Mouse (Mus musculus) hindbrain, embryonic 16.5 days (tissue): ENCODE results near the gene Susd2. TPM values are rescaled to one million over a fixed set of nuclear protein-coding genes. Genes with fewer than 3 reads are reported as not detected.

Experiments
- ATAC-seq: fragments of 200-750 bp; cut with Nextera tagmentation; 2 replicates; pipeline ENCODE4 v1.8.0; 2017; ENCODE audit warnings: moderate TSS enrichment, moderate library complexity
- H3K27ac ChIP-seq: fragments of 300-500 bp; sonication (generic); 2 replicates; pipeline ENCODE4 v1.5.1; 2014; ENCODE audit warnings: low read depth, mild to moderate bottlenecking, control low read depth, low read length, moderate library complexity
- H3K27me3 ChIP-seq: fragments of 300-500 bp; sonication (generic); replicated peaks from 2 replicates; pipeline ENCODE4 v1.6.1; 2014; ENCODE audit warnings: low read length; ENCODE audit not compliant: control insufficient read depth, insufficient read depth
- H3K36me3 ChIP-seq: fragments of 300-500 bp; sonication (generic); 2 replicates; pipeline ENCODE4 v1.6.1; 2014; ENCODE audit warnings: mild to moderate bottlenecking, low read length, moderate library complexity, mixed read lengths; ENCODE audit not compliant: control insufficient read depth, insufficient read depth
- H3K4me1 ChIP-seq: fragments of 300-500 bp; sonication (generic); 2 replicates; pipeline ENCODE4 v1.6.1; 2014; ENCODE audit warnings: low read depth, low read length; ENCODE audit not compliant: control insufficient read depth, insufficient read depth
- H3K4me2 ChIP-seq: fragments of 300-500 bp; sonication (generic); 2 replicates; pipeline ENCODE4 v1.6.1; 2014; ENCODE audit warnings: mild to moderate bottlenecking, low read length, control low read depth, moderate library complexity
- H3K4me3 ChIP-seq: fragments of 300-500 bp; sonication (generic); 2 replicates; pipeline ENCODE4 v1.5.1; 2014; ENCODE audit warnings: mild to moderate bottlenecking, low read length, control low read depth, moderate library complexity
- H3K9ac ChIP-seq: fragments of 300-500 bp; sonication (generic); 2 replicates; pipeline ENCODE4 v1.6.1; 2014; ENCODE audit warnings: low read depth, mild to moderate bottlenecking, control low read depth, low read length, moderate library complexity
- H3K9me3 ChIP-seq: fragments of 300-500 bp; sonication (generic); 2 replicates; pipeline ENCODE4 v1.6.1; 2014; ENCODE audit warnings: mild to moderate bottlenecking, low read length, moderate library complexity; ENCODE audit not compliant: control insufficient read depth
- WGBS: fragments of 180-500 bp; shearing (Covaris S2); extraction: QIAGEN DNeasy Blood & Tissue Kit; methylation state at CpG from one replicate; pipeline ENCODE4 v1.1.7; 2014; 5-methylcytosine and 5-hydroxymethylcytosine counted together
- polyA plus RNA-seq: library from polyadenylated mRNA; unstranded; fragments of >200 nt; fragmentation: Nextera tagmentation; extraction: Ambion mirVana; gene quantifications from 2 replicates; pipeline ENCODE4 v1.2.1, GENCODE M21; 2015

Susd2 gene
- polyA plus RNA-seq, 1 experiment from 2014 or later = 10.5 TPM

DNA sequence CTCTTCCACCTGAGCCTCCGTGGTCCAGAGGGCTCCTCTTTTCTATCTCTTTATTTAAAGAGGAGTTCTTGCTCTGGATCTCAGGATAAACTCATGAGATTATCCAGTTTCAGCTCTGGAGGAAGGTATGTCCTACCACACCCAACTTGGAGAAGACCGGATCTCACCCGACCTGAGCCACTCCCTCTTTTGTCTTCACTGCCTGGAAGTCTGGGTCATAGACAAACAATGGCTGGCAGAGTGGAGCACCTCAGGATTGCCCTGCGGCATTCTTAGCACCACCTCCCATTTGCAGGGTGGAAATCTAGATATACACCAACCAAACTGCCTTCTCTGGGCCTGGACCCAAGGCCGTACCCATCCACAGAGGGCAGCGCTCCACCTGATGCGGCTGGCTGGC, 5.2 kb upstream of the Susd2 start:
- WGBS = 91% methylated on average over 7 of the region's 7 CpGs
- Histone ChIP-seq H3K4me2 (no peak overlapping the region), H3K4me3 (no peak overlapping the region), H3K9ac (no peak overlapping the region), H3K36me3 (peaks cover 33% of the 10 kb centered on the region), H3K9me3 (no peaks in the 10 kb centered on the region), H3K4me1 (peaks cover 11% of the 10 kb centered on the region), H3K27ac (no peak overlapping the region), H3K27me3 (no peaks in the 10 kb centered on the region)
- no peak for ATAC-seq

DNA sequence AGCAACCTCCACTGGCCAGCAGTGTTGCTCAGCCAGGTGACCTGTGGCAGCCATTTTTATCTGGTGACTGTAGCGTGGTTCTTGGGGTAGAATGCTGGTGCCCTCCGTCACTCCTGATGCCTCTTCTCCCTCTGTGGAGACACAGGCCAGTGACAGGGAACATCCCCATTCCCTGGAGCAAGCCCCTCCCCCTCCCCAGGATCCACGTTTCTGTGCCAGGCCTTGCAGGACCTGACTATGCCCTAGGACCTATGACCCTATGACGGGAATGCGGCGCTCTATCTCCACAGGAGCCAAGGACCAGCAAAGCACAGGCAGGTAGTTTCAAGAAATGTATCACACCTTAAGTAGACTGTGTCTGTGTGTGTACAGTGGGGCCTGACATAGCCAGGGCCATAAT, 4.3 kb upstream of the Susd2 start:
- no peak overlapping the region for H3K4me2 ChIP-seq
- peak overlapping the region; percentile 49; the same call in 1 of the 2 replicates for H3K27ac ChIP-seq
- H3K9ac ChIP-seq = no peak overlapping the region
- WGBS = 90% methylated on average over 6 of the region's 6 CpGs
- H3K9me3 ChIP-seq = no peaks in the 10 kb centered on the region
- no peak overlapping the region for H3K4me3 ChIP-seq
- no peaks in the 10 kb centered on the region for H3K27me3 ChIP-seq
- peaks cover 18% of the 10 kb centered on the region for H3K4me1 ChIP-seq
- ATAC-seq = no peak
- H3K36me3 ChIP-seq = peaks cover 30% of the 10 kb centered on the region

DNA sequence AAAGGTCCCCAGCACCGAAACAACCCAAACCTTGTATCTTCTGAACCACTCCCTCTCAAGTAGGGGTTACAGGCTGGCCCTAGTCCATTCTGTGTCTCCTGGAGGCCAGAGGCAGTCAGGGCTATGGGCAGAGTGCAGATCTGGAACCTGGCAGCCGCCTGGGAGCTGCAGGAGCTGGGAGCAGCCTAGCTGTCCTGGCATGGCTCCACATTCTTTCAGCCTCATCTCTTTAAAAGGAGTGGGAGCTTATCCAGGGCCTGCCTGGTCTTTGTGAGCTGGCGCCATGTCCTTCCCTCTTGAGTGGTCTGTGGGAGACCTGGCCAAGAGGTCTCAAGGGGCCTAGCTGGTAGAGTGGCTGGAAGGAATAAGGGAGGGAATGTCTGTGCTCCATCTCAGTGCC, 3.6 kb upstream of the Susd2 start:
- H3K27me3 ChIP-seq = no peaks in the 10 kb centered on the region
- H3K4me1 ChIP-seq = peaks cover 18% of the 10 kb centered on the region
- H3K4me2 ChIP-seq = no peak overlapping the region
- H3K36me3 ChIP-seq = peaks cover 23% of the 10 kb centered on the region
- no peak overlapping the region for H3K9ac ChIP-seq
- H3K4me3 ChIP-seq = no peak overlapping the region
- 73% methylated on average over 3 of the region's 3 CpGs for WGBS
- ATAC-seq = peak; percentile 64
- H3K9me3 ChIP-seq = no peaks in the 10 kb centered on the region
- peak overlapping the region; percentile 49; the same call in 1 of the 2 replicates for H3K27ac ChIP-seq

DNA sequence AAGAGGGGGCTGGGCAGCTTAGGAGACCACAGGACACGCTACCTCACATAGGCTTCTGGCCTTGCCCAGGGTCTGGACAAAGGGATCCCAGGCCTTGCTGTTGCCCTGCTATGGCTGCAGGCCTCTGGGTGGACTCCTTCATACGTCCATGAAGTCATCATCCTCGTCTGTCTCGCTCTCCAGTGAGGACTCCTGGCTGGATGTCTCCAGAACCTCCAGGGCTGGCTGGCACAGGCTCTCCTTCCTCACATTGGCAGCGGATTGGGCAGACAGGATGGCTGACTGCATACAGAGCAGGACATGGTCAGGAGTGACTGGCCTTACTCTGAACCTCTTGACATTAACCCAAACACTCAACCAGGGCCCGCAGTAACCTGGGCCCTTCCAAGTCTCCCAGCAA, 2.6 kb upstream of the Susd2 start:
- H3K9ac ChIP-seq = no peak overlapping the region
- no peaks in the 10 kb centered on the region for H3K9me3 ChIP-seq
- no peak overlapping the region for H3K4me3 ChIP-seq
- H3K4me2 ChIP-seq = no peak overlapping the region
- H3K27ac ChIP-seq = no peak overlapping the region
- peaks cover 14% of the 10 kb centered on the region for H3K36me3 ChIP-seq
- WGBS = 86% methylated on average over 6 of the region's 6 CpGs
- peaks cover 18% of the 10 kb centered on the region for H3K4me1 ChIP-seq
- H3K27me3 ChIP-seq = no peaks in the 10 kb centered on the region
- no peak for ATAC-seq

DNA sequence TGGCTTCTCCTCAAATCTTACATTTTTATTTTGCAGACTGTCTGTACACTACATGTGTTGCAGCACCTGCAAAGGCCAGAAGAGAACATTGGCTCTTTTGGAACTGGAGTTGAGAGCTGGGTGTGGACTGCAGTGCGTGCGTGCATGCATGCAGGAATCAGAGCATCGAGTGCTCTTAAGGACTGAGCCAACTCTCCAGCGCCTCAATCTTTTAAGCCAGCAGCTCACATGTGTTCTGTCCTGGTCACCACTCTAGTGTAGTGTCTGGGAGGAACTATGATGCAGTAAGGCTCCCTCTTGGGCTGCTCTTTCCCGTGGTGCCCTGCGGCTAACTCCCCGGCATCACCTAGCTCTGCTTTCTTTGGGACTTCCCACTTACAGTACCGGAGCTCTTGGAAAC, 1.8 kb upstream of the Susd2 start:
- H3K9me3 ChIP-seq = no peaks in the 10 kb centered on the region
- H3K9ac ChIP-seq = no peak overlapping the region
- H3K4me2 ChIP-seq = no peak overlapping the region
- H3K27ac ChIP-seq = no peak overlapping the region
- H3K4me3 ChIP-seq = no peak overlapping the region
- no peak for ATAC-seq
- peaks cover 10% of the 10 kb centered on the region for H3K36me3 ChIP-seq
- H3K27me3 ChIP-seq = no peaks in the 10 kb centered on the region
- H3K4me1 ChIP-seq = peaks cover 18% of the 10 kb centered on the region
- 94% methylated on average over 8 of the region's 8 CpGs for WGBS

DNA sequence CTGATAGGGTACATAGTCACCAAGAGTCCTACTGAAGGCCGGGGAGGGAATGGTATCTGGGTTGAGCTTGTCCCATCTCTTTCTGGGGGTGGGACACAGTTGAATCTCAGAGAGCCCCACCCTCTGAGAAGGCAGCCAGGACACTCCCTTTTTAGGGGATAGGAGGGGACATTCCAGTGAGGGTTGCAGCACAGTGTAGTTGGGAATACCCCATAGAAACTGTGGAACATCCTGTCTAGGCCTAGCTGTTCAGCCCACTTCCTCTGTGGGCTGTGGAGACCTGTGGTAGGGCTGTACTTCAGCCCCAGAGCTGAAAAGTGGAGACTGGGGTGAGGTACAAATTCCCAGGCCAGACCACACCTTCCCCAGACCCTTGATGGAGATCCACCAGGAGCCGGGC, 917 bp downstream of the Susd2 start:
- no peaks in the 10 kb centered on the region for H3K27me3 ChIP-seq
- no peak overlapping the region for H3K4me3 ChIP-seq
- 85% methylated on average over 2 of the region's 2 CpGs for WGBS
- no peaks in the 10 kb centered on the region for H3K9me3 ChIP-seq
- ATAC-seq = no peak
- peaks cover 6% of the 10 kb centered on the region; the same call in 1 of the 2 replicates for H3K36me3 ChIP-seq
- H3K27ac ChIP-seq = no peak overlapping the region
- peak overlapping the region; percentile 45; the same call in 1 of the 2 replicates for H3K9ac ChIP-seq
- H3K4me2 ChIP-seq = 0 out of 2 replicates have a peak overlapping the region, but pooled peaks have one; percentile 36
- H3K4me1 ChIP-seq = peaks cover 17% of the 10 kb centered on the region

DNA sequence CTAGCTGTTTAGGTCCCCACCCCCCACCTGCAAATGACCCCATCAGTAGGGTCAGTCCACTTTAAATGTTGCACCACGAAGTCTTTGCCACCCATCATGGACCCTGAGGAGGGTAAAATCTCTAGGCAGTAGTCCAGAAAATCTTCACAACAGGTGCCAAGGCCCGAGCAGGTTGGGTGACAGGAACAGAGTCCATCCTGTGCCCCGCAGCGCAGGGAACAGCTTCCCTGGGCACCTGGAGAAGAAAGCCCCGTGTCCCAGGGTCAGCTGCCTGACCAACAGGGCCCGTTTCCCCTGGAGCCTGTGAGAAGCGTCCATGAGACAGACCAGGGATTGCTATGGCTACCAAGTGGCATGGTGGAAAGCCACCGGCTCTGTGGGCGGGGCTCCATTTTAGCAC, 1.4 kb downstream of the Susd2 start:
- Histone ChIP-seq H3K27ac (no peak overlapping the region), H3K36me3 (peaks cover 6% of the 10 kb centered on the region; the same call in 1 of the 2 replicates), H3K27me3 (no peaks in the 10 kb centered on the region), H3K4me2 (no peak overlapping the region), H3K9ac (peak overlapping the region; percentile 11; the same call in 1 of the 2 replicates), H3K9me3 (no peaks in the 10 kb centered on the region), H3K4me1 (peaks cover 12% of the 10 kb centered on the region), H3K4me3 (no peak overlapping the region)
- no peak for ATAC-seq
- WGBS = 77% methylated on average over 9 of the region's 9 CpGs

DNA sequence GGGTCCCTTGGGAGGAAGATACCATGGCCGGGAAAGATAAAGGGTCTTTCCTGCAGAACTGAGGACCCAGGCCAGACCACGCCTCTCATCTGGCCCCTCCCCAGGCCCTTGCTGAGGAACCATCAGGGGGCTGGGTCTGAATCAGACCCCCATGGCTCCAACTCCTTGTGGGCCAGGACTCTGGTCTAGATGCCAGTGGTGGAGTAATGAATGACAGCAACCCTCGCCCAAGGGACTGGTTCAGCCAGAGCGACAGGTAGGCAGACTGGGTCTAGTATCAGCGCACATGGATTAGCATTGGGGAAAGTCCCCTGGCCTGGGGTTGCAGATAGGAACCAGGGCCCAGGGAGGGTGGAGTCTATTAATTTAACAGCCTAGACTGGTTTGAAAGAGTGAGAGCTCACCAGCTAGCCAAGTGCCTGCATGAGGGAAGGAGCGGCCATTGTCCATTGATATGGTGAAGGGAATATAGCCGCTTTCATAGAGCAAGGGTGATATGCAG, 2.0 kb downstream of the Susd2 start:
- H3K9ac ChIP-seq = no peak overlapping the region

DNA sequence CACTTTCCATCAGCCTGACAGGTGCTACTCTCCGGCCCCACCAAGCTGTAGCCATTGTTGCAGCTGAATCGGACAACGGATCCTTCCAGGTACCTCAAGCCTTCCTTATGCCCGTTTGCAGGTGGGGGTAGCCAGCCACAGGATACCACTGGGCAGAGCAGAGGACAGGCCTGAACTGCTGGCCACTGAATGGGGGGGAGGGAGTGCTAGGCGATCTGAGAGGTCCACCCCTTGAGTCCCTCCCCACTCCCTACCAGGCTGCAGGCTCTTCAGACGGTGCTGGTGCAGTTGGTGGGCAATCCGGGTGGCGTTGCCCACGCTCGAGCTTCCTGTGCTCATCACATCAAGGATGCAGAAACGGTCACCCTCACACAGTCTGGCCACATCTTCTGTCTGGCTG, 6.1 kb downstream of the Susd2 start:
- 88% methylated on average over 11 of the region's 11 CpGs for WGBS
- no peak overlapping the region for H3K9ac ChIP-seq
- H3K4me1 ChIP-seq = no peaks in the 10 kb centered on the region
- H3K4me3 ChIP-seq = no peak overlapping the region
- H3K36me3 ChIP-seq = no peaks in the 10 kb centered on the region
- no peak for ATAC-seq
- H3K4me2 ChIP-seq = no peak overlapping the region
- no peak overlapping the region for H3K27ac ChIP-seq
- H3K27me3 ChIP-seq = no peaks in the 10 kb centered on the region
- H3K9me3 ChIP-seq = no peaks in the 10 kb centered on the region

More for the DNA sequence above, 2.0 kb downstream of the Susd2 start:
- H3K36me3 ChIP-seq = peaks cover 6% of the 10 kb centered on the region; the same call in 1 of the 2 replicates
- WGBS = 91% methylated on average over 7 of the region's 7 CpGs
- no peaks in the 10 kb centered on the region for H3K9me3 ChIP-seq
- H3K27me3 ChIP-seq = no peaks in the 10 kb centered on the region
- no peak overlapping the region for H3K4me3 ChIP-seq
- no peak overlapping the region for H3K27ac ChIP-seq
- ATAC-seq = no peak
- H3K4me1 ChIP-seq = peaks cover 12% of the 10 kb centered on the region
- no peak overlapping the region for H3K4me2 ChIP-seq
